Mouse (Mus musculus) mature B cell (primary cell): Measurements from ENCODE around the gene Slc22a23.

Experiments used
- in situ Hi-C: fragments of 300-500 bp; cut with MboI; formaldehyde crosslinking; loops from 2 replicates; pipeline ENCODE4 v1.14.3; 2019

Gene Slc22a23

GRCm38 (mm10) chr13:34232992-34233391 is 112.0 kb downstream of the Slc22a23 start:
- in situ Hi-C loops: no loop called here

- in situ Hi-C loops: no loop called here
Measured at GRCm38 (mm10) chr13:34228905-34229304, 116.1 kb downstream of the Slc22a23 start.

- in situ Hi-C loops: no loop called here
Measured at GRCm38 (mm10) chr13:34227720-34228661, 117.0 kb downstream of the Slc22a23 start.

DNA sequence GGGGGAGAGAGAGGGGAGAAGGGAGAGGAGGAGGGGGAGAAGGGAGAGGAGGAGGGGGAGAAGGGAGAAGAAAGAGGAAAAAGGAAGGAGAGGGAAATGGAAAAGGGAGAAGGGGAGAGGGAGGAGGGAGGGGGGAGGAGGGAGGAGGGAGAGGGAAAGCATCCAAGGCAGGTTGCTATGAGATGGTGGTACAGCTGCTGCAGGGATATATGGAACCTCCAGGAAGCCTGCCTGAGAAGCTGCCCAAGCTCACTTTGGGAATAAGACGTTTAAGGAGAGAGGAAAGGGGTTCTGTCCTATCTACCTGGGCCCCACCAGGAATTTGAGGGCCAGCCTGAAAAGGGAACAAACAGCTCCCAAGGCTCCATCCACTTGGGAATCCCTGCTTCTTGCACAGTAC is 118.0 kb downstream of the Slc22a23 start:
- in situ Hi-C loops: no loop called here

DNA sequence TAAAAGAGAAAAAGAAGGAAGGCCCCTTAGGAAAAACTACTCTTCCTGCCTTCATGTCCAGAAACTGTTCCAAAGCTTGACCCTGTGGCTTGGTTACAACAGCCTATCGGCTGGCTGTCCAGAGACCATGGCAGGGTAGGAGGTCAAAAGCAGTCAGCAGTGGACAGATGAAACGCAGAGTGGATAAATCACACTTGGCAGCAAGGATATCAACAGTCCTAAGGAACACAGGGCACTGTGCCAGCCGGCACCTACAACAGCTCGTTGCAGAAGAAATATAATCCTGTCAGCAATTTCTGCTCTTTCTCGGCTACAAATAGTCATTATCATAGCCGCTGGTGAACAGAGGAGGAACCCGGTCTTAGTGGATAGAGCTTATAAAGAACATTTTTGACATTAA is 122.0 kb downstream of the Slc22a23 start:
- in situ Hi-C loops: no loop called here

GRCm38 (mm10) chr13:34219728-34220127 is 125.3 kb downstream of the Slc22a23 start:
- in situ Hi-C loops: no loop called here

- in situ Hi-C loops: no loop called here
Measured at GRCm38 (mm10) chr13:34218776-34219175, 126.2 kb downstream of the Slc22a23 start.

DNA sequence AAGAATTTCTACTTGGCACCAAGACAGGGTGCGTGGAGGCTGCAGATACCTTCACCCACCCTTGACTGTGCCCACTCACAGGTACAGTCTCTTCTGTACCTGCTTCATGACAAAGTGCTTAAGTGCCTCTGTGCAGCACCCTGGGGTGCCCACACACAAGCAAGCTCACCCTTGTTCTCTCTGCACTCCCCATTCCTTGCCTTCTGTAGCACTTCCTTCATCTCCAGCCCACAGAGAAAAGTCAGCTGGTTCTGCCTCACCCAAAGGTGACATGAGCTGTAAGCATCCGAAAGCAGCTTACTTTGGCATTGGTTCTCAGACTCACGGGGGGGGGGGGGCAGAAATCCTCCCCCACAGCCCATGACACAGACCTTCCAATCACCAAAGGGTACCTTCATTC is 130.1 kb downstream of the Slc22a23 start:
- in situ Hi-C loops: no loop called here

- in situ Hi-C loops: no loop called here
Measured at GRCm38 (mm10) chr13:34212735-34213212, 132.2 kb downstream of the Slc22a23 start.

- in situ Hi-C loops: no loop called here
Measured at GRCm38 (mm10) chr13:34211261-34211775, 133.7 kb downstream of the Slc22a23 start.

- in situ Hi-C loops: no loop called here
Measured at GRCm38 (mm10) chr13:34207714-34208470, 137.1 kb downstream of the Slc22a23 start.

DNA sequence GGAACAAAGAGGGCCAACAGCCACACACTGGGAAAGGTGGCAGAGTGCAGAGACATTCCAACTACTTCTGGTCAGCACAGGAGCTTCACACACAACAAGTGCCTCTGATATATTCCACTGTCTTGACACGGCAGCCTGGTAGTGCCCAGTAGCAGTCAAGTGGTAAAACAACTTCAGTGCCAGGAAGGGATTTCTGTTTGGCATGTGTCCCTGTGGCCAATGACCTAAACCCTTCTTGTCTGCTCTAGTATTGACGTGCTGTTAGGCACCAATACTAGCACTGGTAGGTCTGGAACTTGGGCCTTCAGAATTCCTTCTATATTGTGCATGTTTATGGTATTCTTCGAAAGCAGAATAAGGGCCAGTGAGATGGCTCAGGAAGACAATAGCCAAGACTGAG is 139.8 kb downstream of the Slc22a23 start:
- in situ Hi-C loops: no loop called here

DNA sequence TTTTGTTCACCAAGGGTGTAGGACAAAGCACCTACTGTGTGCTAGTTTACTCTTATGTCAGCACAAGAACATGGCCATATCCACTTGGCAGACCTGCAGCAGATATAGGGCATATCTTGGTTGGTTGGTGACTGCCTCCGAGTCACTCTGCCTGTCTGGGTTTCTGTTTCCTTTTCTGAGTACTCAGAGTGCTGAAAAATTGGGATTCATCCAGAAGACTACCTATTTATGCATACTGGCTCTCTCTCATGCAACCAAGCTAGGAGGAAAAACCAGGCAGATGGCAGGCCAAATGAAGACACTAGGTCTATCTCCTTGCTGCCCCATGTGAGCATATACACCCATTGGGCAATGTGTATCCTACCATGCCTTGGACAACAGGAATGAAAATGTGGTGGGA is 149.3 kb downstream of the Slc22a23 start:
- in situ Hi-C loops: no loop called here

- in situ Hi-C loops: no loop called here
Measured at GRCm38 (mm10) chr13:34193384-34193783, 151.6 kb downstream of the Slc22a23 start.

DNA sequence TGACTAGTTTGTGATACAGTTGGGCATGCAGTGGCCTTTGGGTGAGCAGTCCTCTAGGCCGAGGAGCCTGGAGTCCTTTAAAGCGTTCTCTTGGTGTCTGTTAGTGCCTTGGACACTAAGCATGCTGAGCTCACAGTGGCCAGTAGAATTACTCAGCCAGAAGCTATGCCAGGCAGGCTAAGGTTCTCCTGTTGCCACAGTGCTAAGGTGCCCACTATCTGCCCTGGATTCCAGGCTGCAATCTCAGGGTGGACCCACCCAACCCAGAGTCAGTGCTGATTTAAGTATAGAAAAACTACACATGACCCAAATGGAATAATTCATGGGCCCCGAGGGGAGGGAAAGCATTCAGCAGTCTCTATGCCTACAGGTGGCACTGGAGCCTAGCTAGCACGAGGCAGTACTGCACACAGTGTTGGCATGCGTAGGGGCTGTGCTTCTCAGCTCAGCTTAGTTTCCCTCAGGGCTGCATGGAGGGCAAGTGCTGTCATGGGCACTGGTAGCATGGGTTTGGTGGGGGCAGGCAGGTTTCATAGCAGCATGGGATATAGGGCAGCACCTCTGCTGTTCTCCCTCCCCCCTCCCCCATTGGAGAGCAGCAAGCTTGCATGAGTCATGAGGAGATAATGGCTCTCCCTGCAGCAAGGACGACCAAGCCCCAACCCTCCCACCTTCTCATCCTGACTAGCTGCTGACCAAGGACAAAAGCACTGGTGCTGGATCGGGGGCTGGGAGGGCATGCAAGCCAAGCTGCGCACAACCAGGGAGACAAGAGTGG is 152.4 kb downstream of the Slc22a23 start:
- in situ Hi-C loops: no loop called here

GRCm38 (mm10) chr13:34187571-34187970 is 157.4 kb downstream of the Slc22a23 start:
- in situ Hi-C loops: loop anchor here (10.0 kb wide), 2 partner anchors 447 to 677 kb away; no protein-coding TSS in a partner anchor

DNA sequence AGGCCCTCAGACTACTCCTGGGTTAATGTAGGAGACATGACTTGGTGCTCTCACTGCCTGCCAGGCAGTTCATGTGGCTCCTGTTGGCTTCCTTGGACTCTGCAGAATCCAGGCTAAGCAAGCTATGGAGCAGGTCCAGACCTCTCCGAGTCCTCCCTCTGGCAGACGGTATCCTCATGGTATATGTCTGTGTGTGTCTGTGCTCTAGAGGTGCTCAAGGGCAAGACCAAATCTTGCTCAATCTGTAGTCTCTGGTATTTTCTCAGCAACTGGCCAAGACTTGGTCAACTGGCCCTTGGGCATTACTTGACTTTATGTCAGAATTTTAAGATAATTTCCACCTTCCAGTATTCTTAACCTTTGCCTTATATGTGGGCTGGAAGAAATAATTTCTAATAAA is 159.6 kb downstream of the Slc22a23 start:
- in situ Hi-C loops: loop anchor here (10.0 kb wide), 2 partner anchors 449 to 679 kb away; no protein-coding TSS in a partner anchor

GRCm38 (mm10) chr13:34181624-34182023 is 163.4 kb downstream of the Slc22a23 start:
- in situ Hi-C loops: loop anchor here (10.0 kb wide), 2 partner anchors 453 to 683 kb away; no protein-coding TSS in a partner anchor

DNA sequence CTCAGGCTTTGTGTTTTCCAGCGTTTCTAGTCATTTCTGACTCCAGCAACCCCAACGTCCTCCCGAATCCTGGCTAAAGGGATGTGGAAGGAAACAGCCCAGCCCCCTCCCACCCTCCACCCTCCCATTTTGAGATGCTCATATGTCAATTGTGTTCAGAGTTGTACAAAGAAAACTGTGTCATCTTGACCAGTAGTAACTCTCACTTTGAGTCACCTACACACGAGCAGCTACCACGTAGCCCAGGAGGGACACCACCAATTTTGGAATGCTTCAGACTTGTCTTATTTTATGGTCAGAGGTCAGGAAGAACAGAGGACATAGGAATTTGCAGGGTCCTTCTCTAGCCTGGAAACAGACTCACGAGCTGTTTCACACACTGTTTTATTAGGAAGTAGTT is 171.0 kb downstream of the Slc22a23 start:
- in situ Hi-C loops: no loop called here

GRCm38 (mm10) chr13:34163304-34163975 is 181.5 kb downstream of the Slc22a23 start:
- in situ Hi-C loops: no loop called here
